Mouse (Mus musculus): ENCODE results near the gene Rpl29.

- TF ChIP-seq CTCF (IDR thresholded peaks at IDR 0.05; ENCODE audit: borderline replicate concordance, extremely low read depth, insufficient read depth, insufficient read length) (no peak), POLR2A (IDR thresholded peaks at IDR 0.05; ENCODE audit: borderline replicate concordance, extremely low read depth, insufficient read depth, insufficient read length, poor library complexity, severe bottlenecking) (no peak)
These were observed 8.0 kb upstream of the Rpl29 start for GRCm38 (mm10) chr9:106421033-106421864.

All from brain, embryonic 14.5 days (tissue).